Mouse (Mus musculus) heart, adult 2 months (tissue): Measurements from ENCODE around the gene Tmem104.

ENCODE experiments used
- CTCF ChIP-seq: fragments of 200-600 bp; IDR thresholded peaks from 2 replicates; pipeline ENCODE4 v1.8.1; 2022; ENCODE audit warnings: antibody characterized with exemption, mild to moderate bottlenecking, moderate library complexity
- EP300 ChIP-seq: fragments of 200-500 bp; IDR thresholded peaks from 2 replicates; pipeline ENCODE4 v1.6.1; 2011; ENCODE audit warnings: low read depth, low read length, control low read depth; ENCODE audit not compliant: insufficient read depth
- POLR2A ChIP-seq: fragments of 200-500 bp; IDR thresholded peaks from 2 replicates; pipeline ENCODE4 v1.6.1; 2011; ENCODE audit warnings: mild to moderate bottlenecking, low read depth, low read length, control low read depth; ENCODE audit not compliant: insufficient read depth

GRCm38 (mm10) chr11:115243783-115244182 is 56.5 kb downstream of the Tmem104 start:
- TF ChIP-seq EP300: no peak
- no peak for TF ChIP-seq CTCF
- no peak for TF ChIP-seq POLR2A
